Mouse (Mus musculus) stomach, embryonic 16.5 days (tissue): ENCODE measurements around the gene Pde3a. TPM values are rescaled to one million over a fixed set of nuclear protein-coding genes. Genes with fewer than 3 reads are reported as not detected.

ENCODE experiments used
- ATAC-seq: fragments of 200-750 bp; cut with Nextera tagmentation; 2 replicates; pipeline ENCODE4 v1.8.0; 2017; ENCODE audit warnings: moderate number of reproducible peaks, moderate TSS enrichment; ENCODE audit not compliant: insufficient read depth, low FRiP score
- H3K27ac ChIP-seq: fragments of 300-500 bp; sonication (generic); 2 replicates; pipeline ENCODE4 v1.5.1; 2014; ENCODE audit warnings: low read length
- H3K27me3 ChIP-seq: fragments of 300-500 bp; sonication (generic); 2 replicates; pipeline ENCODE4 v1.6.1; 2014; ENCODE audit warnings: low read length, control low read depth, mixed read lengths; ENCODE audit not compliant: control insufficient read depth, insufficient read depth
- H3K36me3 ChIP-seq: fragments of 300-500 bp; sonication (generic); 2 replicates; pipeline ENCODE4 v1.6.1; 2014; ENCODE audit warnings: low read length; ENCODE audit not compliant: control insufficient read depth, insufficient read depth
- H3K4me1 ChIP-seq: fragments of 300-500 bp; sonication (generic); 2 replicates; pipeline ENCODE4 v1.6.1; 2014; ENCODE audit warnings: low read length, control low read depth, mixed read lengths; ENCODE audit not compliant: control insufficient read depth, insufficient read depth
- H3K4me2 ChIP-seq: fragments of 300-500 bp; sonication (generic); 2 replicates; pipeline ENCODE4 v1.6.1; 2014; ENCODE audit warnings: low read depth, low read length, mixed read lengths
- H3K4me3 ChIP-seq: fragments of 300-500 bp; sonication (generic); replicated peaks from 2 replicates; pipeline ENCODE4 v1.5.1; 2014; ENCODE audit warnings: mild to moderate bottlenecking, low read length
- H3K9ac ChIP-seq: fragments of 300-500 bp; sonication (generic); 2 replicates; pipeline ENCODE4 v1.6.1; 2014; ENCODE audit warnings: low read length
- H3K9me3 ChIP-seq: fragments of 300-500 bp; sonication (generic); replicated peaks from 2 replicates; pipeline ENCODE4 v1.6.1; 2016; ENCODE audit warnings: low read length, control low read depth; ENCODE audit not compliant: control insufficient read depth
- WGBS: fragments of 180-500 bp; shearing (Covaris S2); extraction: QIAGEN DNeasy Blood & Tissue Kit; methylation state at CpG from one replicate; pipeline ENCODE4 v1.1.7; 2014; 5-methylcytosine and 5-hydroxymethylcytosine counted together
- polyA plus RNA-seq: library from polyadenylated mRNA; unstranded; fragments of >200 nt; fragmentation: Nextera tagmentation; extraction: Ambion mirVana; gene quantifications from 2 replicates; pipeline ENCODE4 v1.2.1, GENCODE M21; 2015

Gene Pde3a
- polyA plus RNA-seq, 1 experiment from 2014 or later: 9.6 TPM

DNA sequence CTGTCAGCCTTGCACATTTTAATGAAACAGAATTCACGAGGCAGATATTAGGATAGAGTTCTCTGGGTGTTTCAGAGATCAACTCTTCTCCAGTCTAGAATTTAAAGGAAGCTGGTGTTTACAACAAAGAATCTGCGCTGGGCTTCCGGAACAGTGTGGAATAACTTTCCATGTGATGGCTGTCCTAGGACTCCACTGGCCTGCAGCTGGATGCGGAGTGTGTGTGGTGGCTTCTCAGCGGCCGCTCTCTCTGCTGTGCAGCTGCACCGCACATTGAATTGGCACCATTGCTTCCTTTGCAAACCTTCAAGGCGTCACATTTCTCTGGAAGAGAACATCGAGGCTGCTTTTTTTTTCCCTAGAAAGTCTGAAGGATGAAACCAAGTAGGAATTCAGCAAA, 99.5 kb downstream of the Pde3a start:
- H3K4me3 ChIP-seq: no peak overlapping the region
- H3K4me1 ChIP-seq: no peaks in the 10 kb centered on the region
- H3K27ac ChIP-seq: no peak overlapping the region
- H3K36me3 ChIP-seq: no peaks in the 10 kb centered on the region
- 71% methylated on average over 9 of the region's 9 CpGs for WGBS
- no peak for ATAC-seq
- no peaks in the 10 kb centered on the region for H3K9me3 ChIP-seq
- H3K4me2 ChIP-seq: no peak overlapping the region
- no peak overlapping the region for H3K9ac ChIP-seq
- H3K27me3 ChIP-seq: no peaks in the 10 kb centered on the region

DNA sequence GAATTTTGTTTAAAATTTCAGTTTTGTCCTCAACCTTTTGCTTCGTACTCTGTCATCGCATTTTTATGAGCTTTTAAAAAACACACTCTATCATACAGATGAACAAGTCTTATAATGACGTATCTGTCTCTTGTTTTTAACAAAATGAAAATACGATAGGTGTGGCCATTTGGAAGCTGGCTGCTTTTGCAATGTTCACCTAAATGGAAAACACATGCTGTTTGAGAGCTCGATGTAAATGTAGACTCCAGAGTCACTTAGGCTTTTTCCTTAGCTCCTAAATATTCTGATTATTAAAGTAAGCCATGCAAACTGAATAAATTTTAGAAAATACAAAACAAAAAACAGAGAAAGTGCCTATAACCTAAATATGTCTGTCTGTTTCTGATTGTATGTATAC, 101.2 kb downstream of the Pde3a start:
- Histone ChIP-seq H3K4me1 (no peaks in the 10 kb centered on the region), H3K4me2 (no peak overlapping the region), H3K9me3 (no peaks in the 10 kb centered on the region), H3K27ac (no peak overlapping the region), H3K9ac (no peak overlapping the region), H3K4me3 (no peak overlapping the region), H3K27me3 (no peaks in the 10 kb centered on the region), H3K36me3 (no peaks in the 10 kb centered on the region)
- WGBS: 87% methylated on average over 5 of the region's 5 CpGs
- ATAC-seq: no peak

DNA sequence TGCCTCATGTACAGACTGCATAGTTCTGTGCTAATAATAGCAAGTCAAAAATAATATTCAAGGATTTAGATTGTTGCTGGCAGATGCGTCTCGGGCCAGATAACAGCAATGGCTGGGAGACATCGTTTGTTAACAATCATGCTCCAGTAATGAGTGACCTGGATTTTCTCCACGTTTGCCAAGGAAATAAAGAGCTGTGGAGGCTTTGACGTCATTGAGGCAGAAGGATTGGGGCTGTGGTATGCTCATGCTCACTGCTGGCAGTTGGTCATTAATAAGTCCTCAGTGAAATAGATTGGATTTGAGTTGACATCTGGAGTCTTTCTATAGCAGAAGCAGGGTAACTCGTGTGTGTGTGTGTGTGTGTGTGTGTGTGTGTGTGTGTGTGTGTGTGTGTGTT, 103.2 kb downstream of the Pde3a start:
- Histone ChIP-seq H3K4me2 (no peak overlapping the region), H3K9me3 (no peaks in the 10 kb centered on the region), H3K4me3 (no peak overlapping the region), H3K27me3 (no peaks in the 10 kb centered on the region), H3K27ac (no peak overlapping the region), H3K9ac (no peak overlapping the region), H3K4me1 (no peaks in the 10 kb centered on the region), H3K36me3 (no peaks in the 10 kb centered on the region)
- 40% methylated on average over 6 of the region's 6 CpGs for WGBS
- peak; percentile 29; the same call in 1 of the 2 replicates for ATAC-seq

DNA sequence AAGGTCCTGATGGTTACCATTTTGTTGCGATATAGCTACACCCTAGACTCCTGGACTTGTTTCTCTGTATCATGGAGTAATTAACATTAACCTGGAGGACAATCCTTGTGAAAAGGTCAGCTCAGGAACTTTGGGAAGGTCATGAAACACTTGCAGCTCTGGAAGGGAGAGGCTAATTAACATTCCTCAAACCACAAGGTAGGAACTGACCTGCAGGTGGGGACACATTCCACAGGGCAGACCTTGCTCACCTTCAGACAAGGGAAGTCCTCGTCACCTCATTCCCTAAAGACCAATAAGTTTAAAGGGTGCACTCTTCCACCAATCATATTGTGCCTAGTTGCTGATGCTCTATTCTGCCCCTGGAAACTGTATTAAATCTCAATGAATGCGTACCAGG, 114.6 kb downstream of the Pde3a start:
- Histone ChIP-seq H3K4me3 (no peak overlapping the region), H3K9me3 (no peaks in the 10 kb centered on the region), H3K36me3 (no peaks in the 10 kb centered on the region), H3K9ac (no peak overlapping the region), H3K27ac (no peak overlapping the region), H3K4me1 (no peaks in the 10 kb centered on the region), H3K4me2 (no peak overlapping the region), H3K27me3 (no peaks in the 10 kb centered on the region)
- no peak for ATAC-seq
- 94% methylated on average over 3 of the region's 3 CpGs for WGBS

DNA sequence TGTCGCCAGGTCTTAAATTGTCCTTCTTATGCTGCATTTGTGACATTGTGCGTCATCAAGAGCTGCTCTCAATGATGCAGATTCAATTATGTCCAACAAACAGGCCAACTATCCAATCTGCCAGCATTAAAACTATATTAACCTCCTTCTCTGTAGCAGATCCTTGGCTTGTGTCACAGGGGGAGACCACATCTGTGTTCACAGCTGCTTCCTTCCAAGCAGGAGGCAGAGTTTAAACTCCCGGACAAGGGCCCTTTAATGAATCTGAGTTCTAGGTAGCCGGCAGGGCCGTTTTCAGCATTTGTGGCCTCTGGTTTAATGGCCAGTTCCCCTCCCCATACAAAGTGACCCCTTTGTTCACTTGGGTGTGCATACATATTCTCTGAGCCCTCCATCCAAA, 118.0 kb downstream of the Pde3a start:
- no peaks in the 10 kb centered on the region for H3K9me3 ChIP-seq
- H3K36me3 ChIP-seq: no peaks in the 10 kb centered on the region
- H3K4me3 ChIP-seq: no peak overlapping the region
- H3K27ac ChIP-seq: no peak overlapping the region
- H3K4me2 ChIP-seq: no peak overlapping the region
- H3K4me1 ChIP-seq: no peaks in the 10 kb centered on the region
- H3K27me3 ChIP-seq: no peaks in the 10 kb centered on the region
- ATAC-seq: no peak
- 68% methylated on average over 5 of the region's 5 CpGs for WGBS
- H3K9ac ChIP-seq: no peak overlapping the region

DNA sequence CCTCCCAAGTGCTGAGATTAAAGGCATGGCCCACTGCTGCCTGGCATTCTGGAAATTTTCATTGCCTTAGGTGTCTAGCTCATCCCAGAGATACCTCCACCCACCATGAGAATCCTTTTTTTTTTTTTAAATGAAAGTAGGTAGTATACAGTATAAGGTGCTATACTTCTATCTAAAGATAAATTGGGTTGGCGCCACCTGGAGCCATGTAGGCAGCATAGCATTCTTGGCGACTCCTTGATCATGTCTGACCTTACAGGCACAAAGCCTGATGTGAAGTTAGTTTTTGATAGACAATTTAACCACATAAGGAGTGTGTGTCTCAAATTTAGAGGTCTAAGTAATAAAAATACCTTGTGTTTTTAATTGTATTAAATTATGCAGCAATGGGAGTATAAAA, 123.6 kb downstream of the Pde3a start:
- Histone ChIP-seq H3K4me2 (no peak overlapping the region), H3K4me3 (no peak overlapping the region), H3K36me3 (no peaks in the 10 kb centered on the region), H3K9me3 (no peaks in the 10 kb centered on the region), H3K27ac (no peak overlapping the region), H3K4me1 (no peaks in the 10 kb centered on the region), H3K27me3 (no peaks in the 10 kb centered on the region), H3K9ac (no peak overlapping the region)
- 61% methylated on average over 2 of the region's 2 CpGs for WGBS
- ATAC-seq: no peak

DNA sequence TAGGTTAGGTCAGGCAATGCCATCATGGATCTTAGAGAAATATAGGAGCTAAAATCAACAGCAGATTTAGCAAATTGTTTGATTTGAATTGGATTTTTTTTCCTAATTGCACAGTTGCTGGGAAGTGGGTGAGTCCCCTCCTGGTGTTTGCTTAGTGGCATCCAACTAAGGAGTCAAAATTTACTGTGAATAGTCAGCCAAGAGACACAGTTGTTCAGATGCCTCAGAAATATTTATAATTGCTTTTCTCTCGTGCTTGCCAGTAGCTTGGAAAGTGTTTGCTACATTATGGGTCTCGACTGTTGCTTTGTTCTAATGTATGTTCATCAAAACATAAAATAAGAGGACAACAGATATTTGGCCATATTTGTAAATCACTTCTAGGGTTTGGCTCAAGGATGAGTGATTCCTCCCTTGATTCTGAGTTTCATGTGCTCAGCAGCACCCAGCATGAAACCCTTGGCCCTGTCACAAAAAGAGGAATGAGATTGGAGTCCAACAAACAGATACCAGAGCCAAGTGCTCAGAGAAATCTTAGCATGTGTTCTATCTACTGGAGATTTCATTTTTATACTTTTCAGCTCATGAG, 125.5 kb downstream of the Pde3a start:
- no peak for ATAC-seq
- no peaks in the 10 kb centered on the region for H3K27me3 ChIP-seq
- no peaks in the 10 kb centered on the region for H3K36me3 ChIP-seq
- H3K4me1 ChIP-seq: no peaks in the 10 kb centered on the region
- no peaks in the 10 kb centered on the region for H3K9me3 ChIP-seq
- H3K4me3 ChIP-seq: no peak overlapping the region
- H3K27ac ChIP-seq: no peak overlapping the region; the same call in 1 of the 2 replicates
- no peak overlapping the region for H3K9ac ChIP-seq
- WGBS: 56% methylated on average over 2 of the region's 2 CpGs
- no peak overlapping the region for H3K4me2 ChIP-seq

DNA sequence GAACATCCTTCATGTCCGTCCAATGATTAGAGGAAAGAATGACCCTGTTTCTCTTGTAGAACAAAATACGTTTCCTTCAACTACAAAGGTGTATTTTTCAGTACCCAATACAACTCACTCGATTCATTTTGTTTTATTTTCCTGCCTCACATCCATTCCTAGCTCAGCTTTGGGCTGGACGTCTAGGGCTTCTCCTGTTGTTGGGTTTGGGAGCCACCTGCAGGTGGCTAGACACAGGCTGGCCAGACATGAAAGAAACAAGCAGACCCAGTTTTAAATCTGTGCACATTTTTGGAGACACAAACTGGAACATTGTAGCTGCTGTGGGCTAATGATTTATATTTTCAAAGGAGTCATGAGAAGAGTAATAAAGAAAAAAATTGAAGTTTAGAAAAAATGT, 126.1 kb downstream of the Pde3a start:
- no peaks in the 10 kb centered on the region for H3K4me1 ChIP-seq
- ATAC-seq: no peak
- H3K9ac ChIP-seq: no peak overlapping the region
- no peak overlapping the region for H3K4me2 ChIP-seq
- WGBS: 65% methylated on average over 4 of the region's 4 CpGs
- no peaks in the 10 kb centered on the region for H3K36me3 ChIP-seq
- H3K27me3 ChIP-seq: no peaks in the 10 kb centered on the region
- H3K4me3 ChIP-seq: no peak overlapping the region
- no peak overlapping the region for H3K27ac ChIP-seq
- no peaks in the 10 kb centered on the region for H3K9me3 ChIP-seq

DNA sequence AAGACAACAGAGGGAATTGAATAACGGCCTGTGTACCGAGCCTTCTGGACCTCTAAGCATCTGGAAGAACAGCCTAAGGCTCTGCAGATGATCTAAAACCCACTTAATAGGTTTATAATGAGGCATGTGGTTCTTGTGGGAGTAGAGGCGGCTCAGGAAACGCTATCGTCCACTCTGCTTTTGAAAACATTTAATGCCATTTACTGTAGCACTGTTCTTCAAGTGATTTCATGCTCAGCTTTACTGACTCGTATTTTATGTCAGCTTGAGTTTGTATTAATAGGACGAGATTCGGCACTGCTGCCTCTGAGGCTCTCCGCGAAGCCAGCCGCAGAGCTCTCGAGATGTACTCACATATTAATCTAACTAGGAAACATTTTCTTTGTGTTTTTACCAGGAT, 131.9 kb downstream of the Pde3a start:
- Histone ChIP-seq H3K9ac (no peak overlapping the region), H3K4me2 (peak overlapping the region; percentile 40), H3K4me3 (peak overlapping the region; percentile 16; the same call in 1 of the 2 replicates), H3K9me3 (no peaks in the 10 kb centered on the region), H3K4me1 (peaks cover 16% of the 10 kb centered on the region), H3K27me3 (no peaks in the 10 kb centered on the region), H3K36me3 (no peaks in the 10 kb centered on the region), H3K27ac (peak overlapping the region; percentile 66)
- peak; percentile 52; the same call in 1 of the 2 replicates for ATAC-seq
- 14% methylated on average over 12 of the region's 12 CpGs for WGBS
